Mouse (Mus musculus) granulocyte monocyte progenitor cell, adult 5-6 weeks (primary cell): ENCODE measurements at regions not wholly inside any gene's neighbourhood (a gene's known extent, or its start where the extent isn't known, plus 50 kb on each side); places are given as distances from the start of the nearest gene placed in this dataset.

Experiments used
- ATAC-seq: replicated peaks from 2 replicates; pipeline ENCODE4 v1.8.0; 2016; ENCODE audit warnings: mild to moderate bottlenecking, moderate TSS enrichment, inconsistent platforms; ENCODE audit not compliant: poor library complexity, severe bottlenecking

GRCm38 (mm10) chr5:58286680-58287223 is 569.0 kb downstream of the Pcdh7 start:
- no peak for ATAC-seq

GRCm38 (mm10) chr5:58291261-58291660 is 573.5 kb downstream of the Pcdh7 start:
- no peak for ATAC-seq

GRCm38 (mm10) chr5:58294903-58295302 is 577.1 kb downstream of the Pcdh7 start:
- peak; percentile 78 for ATAC-seq

GRCm38 (mm10) chr5:58331356-58331755 is 613.6 kb downstream of the Pcdh7 start:
- ATAC-seq, result no peak
